Mouse (Mus musculus) frontal cortex, postnatal 10 days (tissue): ENCODE measurements around the gene Unc5c.

Experiments used
- DNase-seq, 2 experiments: peaks; one replicate each; pipeline ENCODE4 v3.0.0; 2022; ENCODE audit warnings: low spot score in 2 of 2, mixed read lengths in 1 of 2

Unc5c gene

DNA sequence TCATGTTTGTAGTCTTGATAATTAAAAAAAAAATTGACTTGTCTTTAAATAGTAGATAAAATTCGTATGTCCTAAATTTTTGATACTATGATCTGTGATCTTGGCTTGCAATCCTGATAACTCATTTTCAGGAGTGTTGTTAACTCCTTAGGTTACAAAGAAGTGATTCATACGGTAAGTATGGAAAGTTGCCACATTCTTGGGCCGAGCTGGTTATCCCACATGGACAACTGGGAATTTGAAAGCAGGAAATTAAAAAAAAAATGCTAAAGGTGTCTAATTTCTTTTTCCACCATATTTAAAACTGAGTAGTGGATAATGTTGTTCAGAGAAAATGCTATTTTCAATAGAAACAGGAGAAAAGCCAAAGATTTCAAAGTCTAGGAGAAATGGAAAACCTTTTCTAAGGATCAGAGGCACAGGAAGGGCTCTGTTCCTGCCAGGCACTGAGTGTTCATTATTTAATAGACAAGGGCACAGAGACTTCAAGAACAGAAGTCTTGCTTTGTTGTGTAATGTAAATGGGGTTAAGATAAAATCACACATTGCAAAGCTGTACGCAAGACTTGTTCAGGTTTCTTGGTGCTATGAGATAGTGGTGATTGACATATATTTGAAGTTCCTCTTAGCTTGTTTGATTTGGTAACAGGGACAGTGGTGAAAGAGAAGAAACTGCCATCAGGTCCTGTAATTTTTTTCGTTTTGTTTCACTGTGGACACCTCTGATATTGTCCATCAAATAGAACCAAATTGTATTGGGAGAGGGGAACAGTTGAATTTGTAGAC, 46.4 kb downstream of the Unc5c start:
- no peak for DNase-seq

DNA sequence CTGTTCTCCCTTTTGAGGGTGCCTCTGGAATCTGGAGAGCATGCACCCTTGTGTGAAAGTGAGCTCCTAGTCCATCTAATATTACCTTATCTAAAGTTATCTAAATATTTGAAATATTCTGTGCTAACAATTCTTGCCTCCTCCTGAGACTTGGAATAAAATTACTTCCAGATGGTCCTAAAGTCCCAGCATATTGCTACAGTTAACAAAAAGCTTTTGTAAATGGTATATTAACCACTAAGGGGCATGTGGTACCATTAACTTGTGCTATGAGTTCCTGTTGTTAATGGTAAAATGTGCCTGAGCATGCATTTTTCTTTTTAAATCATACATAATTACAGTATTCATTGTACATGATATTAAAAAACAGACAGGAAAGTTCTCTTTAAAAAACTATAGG, 63.7 kb downstream of the Unc5c start:
- DNase-seq, result no peak

DNA sequence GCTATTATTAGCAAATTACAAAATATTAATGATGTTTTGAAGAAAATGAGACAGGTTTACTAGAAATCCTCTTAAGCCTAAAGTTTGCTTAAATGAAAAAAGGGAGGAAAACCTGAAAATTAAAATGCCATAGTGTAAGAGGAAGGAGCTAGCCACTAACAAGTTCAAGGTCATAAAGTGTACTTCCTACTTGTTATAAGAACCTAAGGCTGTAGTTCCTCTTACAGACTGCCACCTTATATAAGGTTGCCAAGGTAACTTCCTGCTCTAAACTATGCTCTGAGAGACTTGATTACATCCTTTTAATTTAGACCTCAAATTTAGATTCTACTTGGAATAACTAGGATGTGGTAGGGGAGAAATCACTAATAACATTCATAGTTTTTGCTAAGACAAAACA, 64.6 kb downstream of the Unc5c start:
- no peak for DNase-seq

DNA sequence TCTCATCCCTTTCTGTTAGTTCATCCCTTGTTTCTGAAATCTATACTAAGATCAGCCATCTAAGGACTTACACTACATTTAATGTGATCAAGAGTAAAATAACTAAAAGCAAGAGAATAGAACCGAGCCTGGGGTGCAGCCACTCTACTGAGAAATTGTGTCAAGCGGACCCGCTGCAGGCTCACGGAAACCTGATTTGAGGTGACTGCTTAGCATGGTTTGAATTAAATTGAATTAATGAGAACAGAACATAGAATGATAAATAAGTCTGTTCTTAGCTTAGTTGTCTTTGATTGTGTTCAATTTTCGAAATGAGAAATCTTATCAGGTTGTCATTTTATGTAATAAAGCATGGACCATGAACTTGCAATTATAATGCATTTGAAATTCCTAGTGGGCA, 68.8 kb downstream of the Unc5c start:
- DNase-seq, result no peak

DNA sequence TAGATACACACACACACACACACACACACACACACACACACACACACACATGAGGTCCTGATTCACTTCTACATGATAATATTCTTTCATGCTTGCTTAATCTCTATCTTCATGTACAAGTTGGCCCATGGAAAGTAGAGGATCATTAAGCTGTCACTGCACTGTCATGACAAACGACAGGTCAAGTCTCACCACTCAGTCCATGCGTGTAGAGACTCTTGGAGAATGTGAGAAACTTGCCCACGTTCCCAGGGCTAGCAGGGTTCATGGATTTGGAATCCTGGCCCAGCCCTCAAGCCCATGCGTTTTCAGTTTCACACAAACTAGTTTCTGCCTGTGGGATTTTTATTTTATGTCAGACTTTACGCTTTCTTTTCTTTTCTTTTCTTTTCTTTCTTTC, 71.8 kb downstream of the Unc5c start:
- DNase-seq, result no peak

DNA sequence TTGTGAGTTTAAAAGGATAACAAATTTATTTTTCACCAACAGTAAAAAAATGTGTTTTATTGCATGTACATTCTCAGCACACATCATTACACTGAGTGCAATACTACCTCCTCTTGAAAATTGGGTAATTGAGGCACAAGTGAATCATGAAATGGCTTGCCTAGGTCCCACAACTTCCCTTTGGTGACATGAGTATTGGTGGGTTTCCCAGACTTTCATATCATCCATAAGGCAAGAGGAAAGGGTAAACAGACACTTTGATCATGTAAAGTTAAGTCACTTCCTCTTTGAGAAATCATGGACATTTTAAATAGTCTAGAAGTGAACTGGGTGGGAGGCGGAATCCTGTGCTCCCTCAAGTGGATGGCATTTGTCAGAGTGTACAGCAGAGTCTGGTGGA, 73.1 kb downstream of the Unc5c start:
- DNase-seq, result no peak

DNA sequence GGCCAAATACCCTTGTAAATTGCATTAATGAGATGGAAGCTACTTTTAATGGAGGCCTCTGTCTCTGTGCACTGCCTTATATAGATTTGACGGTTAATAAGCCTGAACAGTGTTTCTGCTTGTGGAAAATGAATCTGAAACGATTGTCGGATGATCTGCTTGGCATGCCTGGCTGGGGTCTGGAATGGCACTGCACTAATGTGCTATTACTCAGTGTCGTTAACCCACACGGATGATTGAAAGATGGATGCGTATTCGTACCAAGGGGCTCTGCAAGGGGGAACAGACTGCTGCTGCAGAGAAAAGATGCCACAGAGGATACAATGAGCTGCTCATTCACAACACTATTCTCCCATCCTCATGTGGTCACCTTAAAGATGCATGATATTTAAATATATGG, 75.7 kb downstream of the Unc5c start:
- DNase-seq, result no peak

DNA sequence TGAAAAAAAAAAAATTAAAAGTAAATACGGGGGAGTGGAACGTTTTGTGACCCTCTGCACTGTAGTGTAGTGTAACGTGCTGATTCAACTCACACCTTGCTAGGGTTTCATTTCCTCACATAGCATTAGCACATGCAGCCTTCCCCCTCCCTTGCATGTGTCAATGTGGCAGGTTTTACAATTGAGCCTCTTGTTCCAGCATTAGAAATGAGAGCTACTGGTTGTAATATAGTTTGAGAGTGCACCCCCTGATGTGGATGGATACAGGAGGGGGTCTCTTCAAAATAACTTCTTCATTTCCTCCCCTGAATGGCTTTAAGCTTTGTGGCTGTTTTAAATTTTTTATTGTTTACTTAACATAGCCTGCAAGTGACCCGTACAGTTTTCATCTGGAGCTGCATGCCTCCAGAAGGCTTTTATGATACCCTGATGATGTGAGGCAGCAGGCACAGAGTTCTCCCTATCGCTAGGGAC, 82.4 kb downstream of the Unc5c start:
- no peak for DNase-seq

DNA sequence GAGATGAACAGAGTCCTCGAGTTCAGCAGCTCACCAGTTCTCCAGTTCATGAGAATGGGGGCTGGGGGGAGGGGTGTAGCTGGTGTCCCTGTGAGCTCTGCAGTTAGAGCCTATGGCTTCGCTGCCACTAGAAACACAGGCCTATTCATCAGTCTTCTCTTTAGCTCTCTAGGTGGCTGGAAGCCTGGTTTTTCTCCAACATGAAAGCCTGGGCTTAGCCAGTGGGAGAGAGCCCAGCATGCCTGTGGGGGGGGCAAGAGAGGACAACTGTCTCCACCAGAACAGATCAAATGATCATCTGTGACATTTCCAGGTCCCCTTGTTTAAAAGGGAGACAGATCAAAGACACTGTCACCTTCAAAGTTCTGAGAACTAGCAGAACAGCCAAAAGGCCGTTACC, 84.6 kb downstream of the Unc5c start:
- DNase-seq, result no peak

DNA sequence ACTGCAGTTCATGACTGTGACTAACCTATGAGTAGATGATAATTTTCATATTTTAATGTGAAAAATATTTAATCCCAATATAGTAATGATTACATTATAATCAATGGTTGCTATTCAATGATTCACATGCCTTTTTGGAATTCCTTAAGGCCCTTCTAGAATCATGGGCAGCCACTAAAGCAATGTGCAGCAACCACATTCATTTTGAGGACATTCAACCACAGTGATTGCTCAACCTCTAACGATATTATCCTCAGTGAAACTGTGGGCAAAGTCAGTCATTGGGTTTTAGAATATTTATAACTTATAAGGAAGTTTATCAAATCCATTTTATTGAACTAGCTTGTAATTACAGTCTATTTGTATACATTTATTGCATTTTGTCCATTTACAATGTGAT, 87.9 kb downstream of the Unc5c start:
- no peak for DNase-seq

DNA sequence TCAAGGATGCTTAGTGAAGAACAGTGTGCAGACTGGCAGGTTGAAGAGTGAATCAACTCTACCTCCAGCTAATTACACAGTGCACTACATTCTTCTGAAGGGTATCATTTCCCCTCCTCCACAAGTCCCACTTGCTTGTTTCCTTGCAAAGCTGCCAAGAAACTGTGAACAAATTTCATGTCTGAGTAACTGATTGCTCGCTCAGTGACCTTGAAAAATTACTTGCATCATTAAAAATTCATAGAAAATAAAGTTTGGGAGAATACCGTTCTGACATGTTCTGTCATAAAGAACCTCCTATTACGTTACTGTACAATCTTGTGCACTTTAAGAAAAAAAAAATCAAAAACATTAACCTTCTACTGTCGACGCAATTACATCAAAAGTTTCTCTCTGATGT, 92.1 kb downstream of the Unc5c start:
- DNase-seq, result no peak

DNA sequence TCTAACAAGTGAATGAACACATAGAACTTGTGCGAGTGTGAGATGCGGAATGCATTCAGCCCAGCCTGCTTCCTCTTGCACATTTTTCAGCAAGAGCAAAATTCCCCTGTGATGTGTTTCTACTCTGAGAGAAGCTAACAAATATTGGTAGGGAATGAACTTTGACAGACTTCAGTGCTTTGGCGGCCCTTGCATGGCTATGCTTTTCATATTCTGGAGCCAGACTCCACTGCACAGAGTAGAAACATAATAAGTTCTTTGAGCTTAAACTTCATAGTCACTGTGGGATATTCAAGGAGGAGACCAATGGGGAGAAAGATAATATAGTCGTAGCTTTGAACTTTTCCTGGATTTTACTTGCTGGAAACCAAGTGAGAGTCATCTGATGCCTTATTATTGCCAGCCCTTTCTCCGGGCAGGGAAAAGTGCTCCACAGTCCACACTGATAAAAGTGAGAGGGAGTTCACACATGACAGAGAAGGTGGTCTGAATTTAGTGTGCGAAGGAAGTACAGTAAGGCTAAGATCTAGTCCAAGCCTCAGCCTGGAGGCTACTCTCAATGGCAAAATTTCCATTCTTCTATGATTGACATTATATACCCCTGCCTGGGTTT, 110.2 kb downstream of the Unc5c start:
- no peak for DNase-seq

DNA sequence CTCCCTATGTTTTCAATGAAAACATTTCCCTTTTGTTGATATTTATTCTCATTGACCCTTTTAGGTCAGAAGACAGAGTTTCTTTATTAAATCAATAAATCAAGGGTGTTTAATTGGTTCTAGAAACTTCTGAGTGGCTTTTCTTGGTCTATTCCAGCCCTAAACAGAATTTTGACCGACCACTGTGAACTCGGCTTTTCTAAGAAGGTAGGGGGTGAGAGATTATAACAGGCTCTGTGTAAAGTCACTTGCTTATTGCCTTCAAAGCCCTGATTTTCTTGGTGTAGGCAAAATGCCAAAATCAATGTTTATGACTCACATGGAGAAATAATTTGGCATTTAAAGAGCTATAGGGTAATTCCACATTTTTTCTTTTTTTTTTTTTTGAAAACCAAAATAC, 112.4 kb downstream of the Unc5c start:
- no peak for DNase-seq

DNA sequence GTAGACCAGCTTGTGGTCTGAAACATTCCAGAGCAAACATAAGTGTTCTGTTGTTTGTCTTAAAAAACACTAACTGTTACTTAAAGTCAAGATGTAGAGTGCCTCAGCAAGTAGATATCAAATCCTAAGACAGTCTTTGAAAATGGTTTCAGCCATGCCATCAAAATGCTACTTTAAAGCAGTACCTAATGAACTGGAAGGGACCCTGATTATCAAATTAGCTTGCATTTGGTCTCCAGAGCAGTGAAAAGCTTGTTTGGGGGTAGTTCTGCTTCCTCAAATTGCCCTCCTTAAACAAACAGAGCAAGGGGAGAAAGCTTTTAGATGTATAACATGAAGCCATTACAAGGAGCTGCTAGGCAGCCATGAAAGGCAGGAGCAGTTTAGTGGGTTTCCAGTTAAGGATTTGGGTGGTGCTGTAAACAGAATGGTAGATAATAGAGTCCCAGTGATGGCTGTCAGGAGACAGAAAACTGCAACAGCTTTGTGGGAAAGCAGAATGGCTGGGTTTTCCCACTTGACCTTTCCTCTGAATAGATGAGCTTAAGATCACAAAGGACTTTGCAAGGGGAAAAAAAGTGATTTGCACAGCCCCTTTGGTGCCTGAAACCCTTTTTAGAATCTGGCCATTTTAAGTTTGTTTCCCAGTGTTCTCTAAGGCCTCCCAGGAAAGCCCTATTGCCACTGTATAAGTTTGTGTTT, 116.3 kb downstream of the Unc5c start:
- DNase-seq, result no peak

DNA sequence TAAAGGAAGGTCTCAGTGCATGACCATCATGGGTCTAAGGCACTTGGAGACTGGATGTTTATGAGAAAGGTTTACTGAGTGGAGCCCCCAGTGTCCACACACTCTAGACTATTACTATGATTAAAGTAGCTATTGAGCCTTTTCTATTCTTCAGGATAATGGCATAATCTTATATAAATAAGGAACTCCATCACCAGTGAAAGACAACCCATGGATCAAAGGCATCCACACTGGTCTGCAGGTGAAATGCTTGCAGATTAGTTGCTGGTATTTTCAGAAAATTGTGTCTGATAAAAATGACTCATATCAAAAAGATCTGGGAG, 116.8 kb downstream of the Unc5c start:
- DNase-seq, result no peak

DNA sequence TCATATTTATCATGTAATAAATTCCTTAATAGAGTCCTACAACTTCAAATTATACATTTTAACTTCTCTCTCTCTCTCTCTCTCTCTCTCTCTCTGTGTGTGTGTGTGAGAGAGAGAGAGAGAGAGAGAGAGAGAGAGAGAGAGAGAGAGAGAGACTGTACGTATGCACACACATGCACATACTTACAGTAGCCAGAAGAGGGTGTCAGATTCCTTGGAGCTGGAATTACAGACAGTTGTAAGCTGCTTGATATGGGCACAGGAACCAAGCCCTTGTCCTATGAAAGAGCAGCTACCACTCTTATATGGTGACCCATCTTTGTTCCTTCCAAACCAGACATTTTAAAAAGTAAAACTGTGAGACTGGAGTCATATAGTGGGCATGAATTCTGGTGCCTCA, 118.2 kb downstream of the Unc5c start:
- no peak for DNase-seq

DNA sequence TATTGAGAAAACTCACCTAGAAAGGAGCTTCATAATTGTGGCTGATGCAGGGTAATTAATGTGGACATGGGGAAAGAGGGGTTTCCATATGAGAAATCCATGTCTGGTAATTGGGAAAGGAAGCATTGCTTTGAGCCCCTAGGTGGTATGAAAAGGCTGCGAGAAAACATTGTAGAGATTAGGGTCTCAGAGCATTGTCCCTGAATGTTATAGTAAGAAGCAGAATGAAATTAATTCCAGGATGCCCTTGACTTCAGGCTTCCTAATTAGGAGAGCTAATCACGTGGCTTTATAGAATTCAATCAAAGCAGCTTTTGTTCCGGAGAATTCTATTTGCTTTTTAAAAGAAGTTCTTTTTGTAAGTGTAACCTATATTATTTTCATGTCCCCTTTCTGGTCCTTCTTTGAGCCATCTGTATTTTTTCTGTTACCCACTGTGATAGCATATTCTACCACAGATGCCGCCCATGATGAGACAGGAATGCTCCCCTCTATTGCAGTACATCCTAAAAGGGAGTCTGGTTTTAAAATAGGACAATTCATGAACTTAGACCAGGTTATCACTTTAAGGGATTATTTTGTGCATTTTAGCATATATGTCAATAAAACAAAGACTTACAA, 124.5 kb downstream of the Unc5c start:
- no peak for DNase-seq

DNA sequence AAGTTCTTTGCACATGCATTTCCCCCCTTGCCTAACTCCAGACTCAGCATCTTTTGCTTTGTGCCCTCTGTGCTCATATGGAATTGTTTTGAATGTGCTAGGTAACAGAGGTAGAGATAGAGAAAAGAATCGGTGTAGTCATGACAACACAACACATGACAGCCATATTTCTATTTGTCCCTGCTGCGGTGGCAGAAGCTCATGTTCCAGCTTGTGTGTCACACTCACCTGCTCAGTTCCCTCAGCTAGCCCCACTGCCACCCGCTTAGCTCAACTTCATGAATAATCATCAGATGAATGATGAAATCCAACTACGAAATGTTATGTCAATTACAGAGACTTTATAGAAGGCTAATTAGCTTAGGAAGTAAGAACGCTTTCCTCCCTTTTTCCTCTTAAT, 128.2 kb downstream of the Unc5c start:
- DNase-seq, result no peak

DNA sequence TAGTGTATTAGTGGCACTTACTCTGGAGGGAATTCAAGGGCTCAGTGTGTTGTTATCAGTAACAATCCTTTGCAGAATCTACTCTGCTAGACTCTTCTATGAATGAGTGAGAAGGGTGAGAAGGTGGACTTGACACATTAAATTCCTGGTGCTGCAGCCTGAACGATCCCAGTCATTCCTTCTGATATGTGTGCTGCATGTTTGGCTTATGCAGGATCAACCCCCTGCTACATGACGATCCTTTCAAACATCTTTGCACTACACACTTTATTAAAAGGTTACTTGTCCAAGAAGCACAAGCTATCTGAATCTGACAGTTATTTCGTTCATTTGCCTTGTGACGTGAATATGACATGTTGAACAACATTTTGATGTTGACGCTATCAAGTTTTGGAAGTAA, 129.1 kb downstream of the Unc5c start:
- DNase-seq, result no peak

DNA sequence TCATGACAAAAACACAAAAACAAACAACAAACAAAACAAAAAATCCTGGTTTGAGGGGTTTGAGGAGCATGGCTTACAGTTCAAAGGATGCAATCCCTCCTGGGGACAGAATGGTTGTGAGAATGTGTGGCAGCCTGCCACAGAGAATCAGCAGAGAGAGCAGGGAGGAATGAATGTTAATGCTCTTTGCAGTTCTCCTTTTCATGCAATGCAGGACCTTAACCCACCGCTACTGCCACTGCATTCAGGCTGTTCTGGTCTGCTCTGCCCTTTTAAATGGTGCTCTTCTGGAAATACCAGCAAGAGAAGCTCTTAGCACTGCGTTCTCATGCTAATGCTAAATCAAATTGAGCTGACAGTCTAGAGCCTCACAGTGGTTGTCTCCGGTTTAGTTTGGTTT, 130.1 kb downstream of the Unc5c start:
- no peak for DNase-seq

DNA sequence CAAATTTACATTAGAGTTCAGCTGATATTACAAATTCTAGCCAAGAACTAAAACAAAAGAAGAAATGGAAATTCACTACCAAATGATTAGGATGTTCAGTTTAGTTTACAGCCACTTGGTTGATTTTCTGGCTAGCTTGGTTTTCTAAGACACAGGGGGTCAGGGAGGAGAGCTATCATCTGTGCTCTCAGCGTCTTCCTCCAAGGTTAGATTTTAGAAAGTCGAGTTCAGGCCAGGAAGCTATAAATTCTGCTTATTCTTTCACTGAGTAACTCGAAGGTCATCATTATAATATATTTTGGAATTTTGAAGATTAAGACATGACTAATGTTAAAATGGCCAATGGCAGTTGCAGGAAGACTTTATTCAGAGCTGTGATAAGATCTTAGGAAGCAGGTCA, 131.4 kb downstream of the Unc5c start:
- DNase-seq, result no peak

DNA sequence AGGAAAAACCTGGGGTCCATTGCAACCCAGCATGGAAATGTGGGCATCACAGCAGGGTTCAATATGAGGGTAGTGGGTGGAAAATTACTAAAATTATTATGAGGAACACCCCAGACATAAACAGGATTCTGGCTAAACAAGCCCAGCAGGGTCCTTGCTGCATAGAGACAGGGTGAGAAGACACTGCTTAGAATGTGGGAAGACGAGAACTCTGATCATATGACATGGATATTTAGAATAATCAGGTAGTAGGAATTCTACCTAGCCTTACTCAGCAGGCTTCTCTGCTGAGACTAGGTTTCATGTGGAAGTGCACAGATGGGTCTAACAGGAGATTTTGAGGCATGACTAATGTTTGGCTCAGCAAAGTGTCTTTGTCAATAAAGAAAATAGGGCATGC, 131.9 kb downstream of the Unc5c start:
- DNase-seq, result no peak

DNA sequence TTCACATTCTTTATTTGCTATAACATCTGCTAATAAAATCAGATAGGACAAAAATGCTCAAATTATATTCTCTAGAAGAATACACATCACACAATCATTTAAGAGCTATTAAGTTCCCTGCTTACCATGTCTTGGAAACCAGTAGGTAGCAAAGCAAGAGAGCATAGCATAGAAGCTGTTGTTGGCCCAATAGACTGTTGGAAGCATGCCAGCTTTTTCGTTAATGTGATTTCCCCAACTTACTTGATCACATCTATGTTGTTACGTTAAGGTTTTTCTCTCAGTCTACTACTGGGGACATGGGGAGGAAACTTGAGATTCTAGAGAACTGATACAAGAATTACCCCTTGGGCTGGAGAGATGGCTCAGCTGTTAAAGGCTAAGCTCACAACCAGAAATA, 133.0 kb downstream of the Unc5c start:
- no peak for DNase-seq
